In genomic region chr10:25461832-25462231, GRCm38 (mm10) we compare ENCODE assay signal across 26 mouse cellular contexts.
"Had no signal": no experiment of that assay in that cellular context is flagged by ENCODE, and none has a peak within 500 bp of the region (broad histone marks: within the 10 kb centered on the region; RNA-seq: fewer than 3 reads in every experiment).

No protein-coding gene starts in this region.

- H3K36me3 ChIP-seq: hindbrain, embryonic 10.5 days; hindbrain, embryonic 12.5 days; intestine, embryonic 15.5 days; limb, embryonic 10.5 days; liver, embryonic 13.5 days; liver, embryonic 15.5 days had no signal

- H3K4me1 ChIP-seq: hindbrain, embryonic 10.5 days; hindbrain, embryonic 12.5 days; intestine, embryonic 15.5 days; limb, embryonic 10.5 days had no signal

- H3K9me3 ChIP-seq: hindbrain, embryonic 10.5 days; hindbrain, embryonic 12.5 days; intestine, embryonic 15.5 days; limb, embryonic 10.5 days; limb, embryonic 12.5 days; liver, embryonic 13.5 days; liver, embryonic 15.5 days had no signal

- H3K4me2 ChIP-seq: hindbrain, embryonic 12.5 days; hindbrain, embryonic 14.5 days; intestine, embryonic 15.5 days; limb, embryonic 12.5 days; liver, embryonic 11.5 days; liver, embryonic 13.5 days; liver, embryonic 15.5 days had no signal

- H3K27ac ChIP-seq: gastrocnemius, adult 2 months; heart, adult 2 months; hindbrain, embryonic 10.5 days; hindbrain, embryonic 12.5 days; hindbrain, embryonic 14.5 days; intestine, embryonic 15.5 days; layer of hippocampus, adult 2 months; left cerebral cortex, adult 2 months; limb, embryonic 10.5 days; limb, embryonic 12.5 days; liver, embryonic 13.5 days; liver, embryonic 15.5 days had no signal

- H3K4me3 ChIP-seq: gastrocnemius, adult 2 months; heart, adult 2 months; hindbrain, embryonic 10.5 days; hindbrain, embryonic 12.5 days; intestine, embryonic 15.5 days; layer of hippocampus, adult 2 months; left cerebral cortex, adult 2 months; limb, embryonic 10.5 days; limb, embryonic 12.5 days; liver, embryonic 13.5 days; liver, embryonic 15.5 days had no signal

- H3K27me3 ChIP-seq: hindbrain, embryonic 12.5 days; intestine, embryonic 15.5 days; limb, embryonic 12.5 days; liver, embryonic 13.5 days; liver, embryonic 15.5 days had no signal

- ATAC-seq: hindbrain, embryonic 16.5 days; inflammation-experienced regulatory T-cells, adult 6 months; intestine, embryonic 15.5 days; intestine, postnatal 0 days had no signal

- DNase-seq: gastrocnemius, adult 2 months; gastrocnemius, postnatal 10 days; gastrocnemius, postnatal 25 days; heart, adult 2 months; heart, postnatal 10 days; heart, postnatal 4 days; kidney, adult 18-20 months; kidney, adult 8-10 months; kidney, postnatal 10 days; kidney, postnatal 25 days; kidney, postnatal 4 days; liver; liver, embryonic 13.5 days had no signal

- H3K9ac ChIP-seq: hindbrain, embryonic 12.5 days; hindbrain, embryonic 14.5 days; intestine, embryonic 15.5 days; limb, embryonic 12.5 days; liver, embryonic 13.5 days; liver, embryonic 15.5 days had no signal
